Mouse (Mus musculus): ENCODE results near the gene Tspan4.

Tspan4 gene

DNA sequence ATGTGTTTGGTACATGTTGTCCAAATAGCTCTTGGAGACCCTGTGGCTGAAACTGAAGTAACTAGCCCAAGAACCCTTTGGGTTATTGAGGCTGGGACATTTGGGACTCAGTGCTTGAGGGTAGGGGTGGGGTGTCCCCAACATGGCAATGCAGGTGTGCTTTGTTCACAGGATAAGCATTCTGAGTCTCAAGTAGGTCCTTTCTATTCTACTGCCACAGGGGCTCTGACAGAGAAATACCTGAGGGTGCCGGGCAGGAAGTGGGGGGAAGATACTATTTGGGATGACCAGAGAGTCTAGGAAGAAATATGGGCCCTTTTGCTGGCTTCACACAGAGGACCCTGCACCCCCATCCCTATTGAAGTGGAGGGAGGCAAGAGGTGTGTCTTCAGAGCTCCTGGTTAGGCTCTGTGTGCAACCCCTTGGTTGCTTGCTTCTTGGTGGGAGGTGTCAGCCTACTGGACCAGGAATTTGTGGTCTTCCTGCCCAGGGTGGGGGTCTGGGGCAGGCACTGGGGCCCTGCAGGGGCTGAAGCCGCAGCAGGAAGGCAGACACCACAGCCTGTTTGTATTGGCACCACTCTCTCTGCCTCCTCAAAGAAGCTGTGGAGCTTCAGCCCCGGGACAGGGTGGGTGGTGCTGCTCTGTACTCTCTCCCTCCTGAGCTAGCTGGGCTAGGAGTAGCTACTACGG lies 2.7 kb downstream of the Tspan4 start:
- DNase-seq, result peak; percentile 46

GRCm38 (mm10) chr7:141478270-141478748 lies 3.3 kb downstream of the Tspan4 start:
- no peak for DNase-seq

GRCm38 (mm10) chr7:141480842-141481497 lies 5.9 kb downstream of the Tspan4 start:
- peak; percentile 80 for DNase-seq

DNA sequence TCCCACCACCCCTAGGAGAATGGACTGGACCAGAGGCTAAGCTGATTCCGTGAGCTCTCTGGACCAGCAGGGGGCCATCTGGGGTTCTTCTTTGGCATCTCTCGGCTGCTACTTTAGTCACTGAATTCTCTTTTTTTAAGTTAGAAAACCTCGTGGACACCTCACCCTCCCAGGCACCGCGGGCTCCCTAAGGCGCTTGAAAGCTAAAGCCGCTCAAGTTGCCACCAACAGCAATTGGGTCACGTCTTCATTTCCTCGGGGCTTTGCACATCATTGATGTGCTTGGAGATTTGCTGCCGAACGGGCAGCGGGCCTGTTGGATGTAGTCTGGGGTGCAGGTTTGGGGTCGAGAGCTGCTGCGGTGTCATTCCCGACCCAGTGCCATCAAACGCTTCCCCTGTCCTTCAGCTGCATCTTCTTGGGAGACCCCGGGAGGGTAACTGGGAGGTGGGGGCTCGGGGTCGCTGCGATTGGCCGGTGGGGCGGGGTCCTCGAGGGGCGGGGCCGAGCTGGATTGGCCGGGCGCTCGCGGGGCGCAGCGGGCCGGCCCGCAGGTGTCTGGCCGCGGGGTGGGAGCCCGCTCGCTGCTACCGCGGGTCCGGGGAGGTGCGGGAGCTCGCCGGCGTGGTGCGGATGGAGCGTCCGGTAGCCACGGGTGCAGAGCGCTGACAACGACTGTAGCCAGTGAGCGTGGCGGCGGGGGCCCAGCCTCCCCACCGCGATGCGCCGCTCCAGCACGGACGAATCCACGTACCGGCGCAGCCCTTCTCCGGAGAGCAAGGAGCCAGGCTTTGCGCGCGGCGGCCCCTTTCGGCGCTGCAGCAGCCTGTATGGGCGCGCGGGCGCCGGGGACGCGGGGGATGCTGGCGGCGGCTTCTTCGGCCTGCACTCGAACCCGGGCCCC lies 6.7 kb downstream of the Tspan4 start:
- DNase-seq, result peak; percentile 85

DNA sequence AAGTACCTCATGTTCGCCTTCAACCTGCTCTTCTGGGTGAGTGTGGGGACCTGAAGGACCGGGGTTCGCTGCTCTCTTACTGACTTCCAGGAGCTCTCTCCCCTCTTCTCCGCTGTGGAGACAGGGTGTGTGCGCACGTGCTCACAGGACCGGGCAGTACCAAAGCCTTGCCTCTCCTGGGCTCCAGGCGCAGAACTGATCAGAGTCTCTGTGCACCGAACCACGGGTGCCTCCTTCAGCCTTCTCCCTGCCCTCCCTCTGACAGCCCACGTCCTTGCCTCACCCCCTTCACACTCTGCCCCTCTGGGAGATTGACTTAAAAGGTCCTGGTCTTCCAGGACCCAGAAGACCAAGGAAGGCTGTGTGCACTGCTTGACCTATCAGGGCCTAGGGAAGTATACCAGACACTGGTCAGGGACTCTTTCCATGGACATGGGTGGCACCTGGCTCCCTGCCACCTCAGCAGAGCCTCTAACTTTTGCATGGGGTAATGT lies 7.5 kb downstream of the Tspan4 start:
- no peak for DNase-seq

DNA sequence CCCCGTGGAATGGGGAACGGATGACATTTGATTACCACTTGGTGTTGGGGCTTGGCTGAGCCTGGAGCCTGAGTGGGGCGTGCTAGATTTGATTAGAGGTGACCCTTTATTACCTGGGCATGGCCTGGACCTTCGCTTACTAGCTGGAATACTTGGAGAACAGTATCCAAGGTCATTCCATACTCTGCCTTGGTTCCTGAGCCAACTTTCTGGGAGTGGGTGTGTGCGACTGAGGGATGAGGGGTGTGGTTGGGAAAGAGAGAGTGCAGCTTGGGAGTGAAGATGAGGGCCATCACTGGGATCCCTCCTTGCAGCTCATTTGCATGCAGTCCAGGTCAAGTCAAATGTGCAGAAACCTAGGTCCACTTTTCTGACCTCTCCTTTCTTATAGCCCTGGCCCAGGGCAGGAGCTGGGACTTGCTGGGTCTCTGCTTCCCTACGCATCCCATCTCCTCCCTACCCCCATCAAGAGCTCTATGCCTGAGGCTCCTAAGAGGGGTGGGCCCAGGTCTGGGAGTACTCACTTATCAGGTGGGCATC lies 8.1 kb downstream of the Tspan4 start:
- DNase-seq, result no peak

- DNase-seq, result no peak
Measured at GRCm38 (mm10) chr7:141484186-141485120, 9.4 kb downstream of the Tspan4 start.

DNA sequence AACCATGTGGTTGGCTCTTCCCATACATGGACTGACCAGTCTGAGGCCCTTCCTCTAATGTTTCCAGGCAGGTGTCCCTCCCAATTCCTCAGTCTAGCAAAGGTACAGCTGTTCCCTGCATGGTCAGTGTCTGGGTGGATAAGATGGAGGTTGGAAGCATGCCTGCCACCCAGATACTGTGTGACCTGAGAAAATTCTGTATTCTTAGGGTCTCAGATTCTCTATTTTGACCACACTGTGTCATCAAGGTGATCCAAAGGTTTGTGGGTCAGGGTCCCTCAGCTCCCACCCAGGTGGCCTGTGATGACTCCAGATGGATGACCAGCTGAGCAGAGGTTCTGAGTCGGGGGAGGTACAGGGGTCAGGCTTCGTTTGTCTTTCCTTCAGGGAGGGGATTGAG lies 10.1 kb downstream of the Tspan4 start:
- DNase-seq, result no peak

GRCm38 (mm10) chr7:141485606-141486005 lies 10.6 kb downstream of the Tspan4 start:
- no peak for DNase-seq

- no peak for DNase-seq
Measured at GRCm38 (mm10) chr7:141486239-141486638, 11.2 kb downstream of the Tspan4 start.

GRCm38 (mm10) chr7:141487141-141487540 lies 12.1 kb downstream of the Tspan4 start:
- DNase-seq, result no peak

- peak; percentile 31 for DNase-seq
Measured at GRCm38 (mm10) chr7:141491151-141491550, 16.1 kb downstream of the Tspan4 start.

DNA sequence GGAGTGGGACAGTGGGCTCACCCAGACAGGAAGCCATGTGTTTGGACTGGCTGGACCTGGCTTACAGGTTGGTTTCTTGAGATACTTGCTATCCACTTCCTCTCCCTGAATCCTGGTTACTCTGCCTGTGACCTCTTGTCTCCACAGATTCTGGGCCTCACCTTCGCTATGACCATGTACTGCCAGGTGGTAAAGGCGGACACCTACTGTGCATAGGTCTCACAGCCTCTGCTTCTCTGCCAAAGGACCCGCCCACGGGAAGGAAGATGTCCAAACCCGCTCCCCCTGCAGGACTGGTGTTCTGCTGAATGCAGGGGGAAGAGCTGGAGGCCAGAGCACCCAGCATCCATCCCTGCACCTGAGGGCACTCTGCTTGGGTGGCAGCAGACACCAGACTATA lies 17.7 kb downstream of the Tspan4 start:
- DNase-seq, result no peak

DNA sequence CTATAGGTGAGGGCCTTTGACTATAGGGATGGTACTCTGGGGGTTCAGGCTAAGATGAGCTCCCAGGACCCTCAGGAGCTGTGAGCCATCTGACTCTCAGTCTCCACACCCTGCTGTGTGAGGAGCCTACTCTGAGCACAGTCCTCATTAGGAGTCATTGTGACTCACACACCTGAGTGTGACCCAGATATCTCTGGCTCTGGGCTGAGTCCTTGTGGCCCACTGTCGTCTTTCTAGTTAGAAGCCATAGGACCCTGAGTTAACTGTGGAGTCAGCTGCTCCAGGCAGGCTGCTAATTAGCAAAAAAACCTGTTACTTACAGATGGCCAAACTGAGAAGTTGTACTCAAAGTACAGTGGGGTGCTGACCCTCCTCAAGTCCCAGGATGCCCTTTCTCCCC lies 18.7 kb downstream of the Tspan4 start:
- no peak for DNase-seq

- DNase-seq, result no peak
Measured at GRCm38 (mm10) chr7:141495379-141495778, 20.3 kb downstream of the Tspan4 start.

DNA sequence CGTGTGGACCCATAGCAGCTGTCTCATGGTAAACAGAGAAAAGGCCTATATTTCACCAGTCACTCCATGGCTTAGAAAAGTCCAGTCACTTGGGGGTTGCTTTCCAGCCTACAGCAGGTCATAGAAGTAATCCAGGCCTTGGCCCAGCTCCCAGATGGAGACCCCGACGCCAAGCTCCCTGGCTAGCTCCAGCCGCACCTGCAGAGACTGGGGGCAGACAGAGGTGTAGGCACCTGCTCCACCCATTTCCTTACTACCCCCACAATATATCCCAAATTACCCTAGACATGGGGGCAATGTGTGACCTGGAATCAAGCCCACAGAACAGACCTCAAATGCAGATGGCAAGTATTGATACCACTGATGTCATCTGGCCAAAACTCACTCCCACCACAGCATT lies 20.9 kb downstream of the Tspan4 start:
- DNase-seq, result no peak

GRCm38 (mm10) chr7:141497600-141497999 lies 22.6 kb downstream of the Tspan4 start:
- no peak for DNase-seq

GRCm38 (mm10) chr7:141501820-141502555 lies 26.9 kb downstream of the Tspan4 start:
- DNase-seq, result no peak

DNA sequence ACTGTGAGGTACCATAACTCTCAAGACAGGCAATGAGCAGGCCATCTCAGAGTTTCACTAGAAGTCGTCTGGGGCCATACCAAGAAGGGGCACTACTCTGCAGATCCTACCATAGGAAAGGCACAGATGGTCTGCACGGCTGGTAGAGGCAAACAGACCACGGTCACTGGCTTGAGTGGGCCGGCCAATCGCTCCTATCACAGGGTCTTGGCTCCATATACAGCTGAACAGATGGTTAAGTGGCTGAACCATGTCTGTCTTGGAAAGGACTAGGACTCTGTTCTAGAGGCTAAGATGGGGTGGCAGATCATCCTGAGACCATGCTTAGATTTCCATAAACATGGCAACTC lies 27.5 kb downstream of the Tspan4 start:
- no peak for DNase-seq

GRCm38 (mm10) chr7:141506278-141506677 lies 31.2 kb downstream of the Tspan4 start:
- DNase-seq, result no peak

- no peak for DNase-seq
Measured at GRCm38 (mm10) chr7:141508160-141508559, 33.1 kb downstream of the Tspan4 start.
